Mouse (Mus musculus): ENCODE results near the gene Chl1.

Chl1 gene

GRCm38 (mm10) chr6:103665206-103665605 lies 154.8 kb downstream of the Chl1 start:
- DNase-seq (ENCODE audit: low spot score in 2 of 2): no peak

GRCm38 (mm10) chr6:103665677-103666316 lies 155.4 kb downstream of the Chl1 start:
- DNase-seq (ENCODE audit: low spot score in 2 of 2): no peak

- no peak for DNase-seq (ENCODE audit: low spot score in 2 of 2)
These were observed 162.7 kb downstream of the Chl1 start for GRCm38 (mm10) chr6:103673111-103673510.

DNA sequence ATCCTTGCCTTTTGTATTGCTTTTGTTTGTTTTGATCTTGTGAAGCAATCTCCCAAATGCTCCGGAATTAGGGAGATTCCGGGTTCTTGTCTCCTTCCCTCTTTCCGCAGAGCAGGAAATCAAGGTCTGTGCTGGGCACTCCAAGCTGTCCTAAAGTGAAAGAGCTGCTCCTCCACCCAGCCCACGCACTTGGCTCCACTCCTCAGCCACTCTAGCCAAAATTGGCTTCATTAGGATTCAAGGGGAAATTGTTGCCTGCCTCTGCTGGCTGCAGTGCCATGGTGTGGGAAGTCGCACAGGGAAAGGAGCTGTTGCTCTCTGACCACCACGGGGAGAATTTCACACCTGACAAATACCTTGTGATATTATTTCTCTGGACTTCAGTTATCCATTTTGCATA lies 163.9 kb downstream of the Chl1 start:
- no peak for DNase-seq (ENCODE audit: low spot score in 2 of 2)

DNA sequence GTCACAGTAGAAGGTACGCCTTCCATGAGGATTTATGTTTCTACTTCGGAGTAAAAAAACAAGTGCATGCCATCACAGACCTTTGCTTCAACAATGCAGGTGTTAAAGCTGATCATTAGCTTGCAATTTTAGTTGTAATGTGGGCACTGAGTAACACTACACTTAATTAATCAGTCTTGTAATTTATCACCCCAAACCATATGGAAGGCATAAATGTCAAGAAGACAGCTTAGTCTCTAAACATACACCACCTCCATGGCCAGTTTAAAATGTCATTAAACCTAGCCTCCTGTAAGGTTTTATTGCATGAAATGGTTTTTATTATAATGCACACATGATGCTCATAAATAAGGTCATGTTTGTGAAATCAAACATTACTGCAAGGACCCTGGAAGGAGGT lies 164.8 kb downstream of the Chl1 start:
- DNase-seq (ENCODE audit: low spot score in 2 of 2): no peak

DNA sequence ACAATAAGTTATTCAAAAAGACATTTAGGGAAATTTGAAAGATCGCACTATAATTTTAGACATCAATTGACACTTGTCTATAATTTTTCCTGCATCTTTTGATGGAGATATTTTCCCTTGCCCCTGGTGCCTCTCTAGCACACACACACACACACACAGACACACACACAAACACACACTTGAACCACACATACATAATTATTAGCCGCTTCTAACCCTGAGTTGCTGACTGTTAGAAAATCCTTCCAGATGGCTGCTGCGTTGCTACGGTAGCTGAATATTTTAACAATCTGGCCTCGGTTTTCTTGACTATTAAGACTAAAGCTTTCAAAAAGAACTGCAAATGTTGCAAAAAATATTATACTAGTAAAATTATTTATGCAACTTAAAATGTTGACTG lies 166.3 kb downstream of the Chl1 start:
- DNase-seq (ENCODE audit: low spot score in 2 of 2): no peak

- no peak for DNase-seq (ENCODE audit: low spot score in 2 of 2)
These were observed 166.7 kb downstream of the Chl1 start for GRCm38 (mm10) chr6:103677072-103677471.

DNA sequence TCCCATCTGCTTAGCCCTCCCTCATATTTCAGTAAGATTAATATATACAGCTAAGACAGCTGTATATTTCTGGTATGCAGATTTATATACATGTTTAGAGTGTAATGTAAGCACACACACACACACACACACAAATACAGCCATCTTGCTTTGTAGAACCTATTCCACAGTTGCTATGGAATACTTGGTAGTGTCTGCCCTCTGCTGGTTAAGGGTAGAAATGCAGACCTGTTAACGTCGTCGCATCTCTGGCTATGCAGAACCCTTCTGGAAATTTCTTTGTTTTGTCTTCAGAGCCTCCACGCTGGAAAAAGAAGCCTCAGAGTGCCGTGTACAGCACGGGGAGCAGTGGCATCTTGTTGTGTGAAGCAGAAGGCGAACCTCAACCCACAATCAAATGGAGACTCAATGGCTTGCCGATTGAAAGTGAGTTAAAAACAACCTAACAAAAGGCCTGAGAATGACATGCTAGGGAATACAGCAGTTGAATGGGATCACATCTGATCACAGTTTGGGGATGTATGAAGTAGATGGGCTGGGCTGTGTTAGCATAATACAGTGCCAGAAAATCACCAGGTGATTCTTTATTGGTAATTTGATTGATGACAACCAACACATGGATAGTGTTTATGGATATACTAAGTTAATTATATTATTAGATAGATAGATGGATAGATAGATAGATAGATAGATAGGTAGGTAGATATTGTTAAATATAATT lies 172.6 kb downstream of the Chl1 start:
- DNase-seq (ENCODE audit: low spot score in 2 of 2): peak; percentile 19 to 58

DNA sequence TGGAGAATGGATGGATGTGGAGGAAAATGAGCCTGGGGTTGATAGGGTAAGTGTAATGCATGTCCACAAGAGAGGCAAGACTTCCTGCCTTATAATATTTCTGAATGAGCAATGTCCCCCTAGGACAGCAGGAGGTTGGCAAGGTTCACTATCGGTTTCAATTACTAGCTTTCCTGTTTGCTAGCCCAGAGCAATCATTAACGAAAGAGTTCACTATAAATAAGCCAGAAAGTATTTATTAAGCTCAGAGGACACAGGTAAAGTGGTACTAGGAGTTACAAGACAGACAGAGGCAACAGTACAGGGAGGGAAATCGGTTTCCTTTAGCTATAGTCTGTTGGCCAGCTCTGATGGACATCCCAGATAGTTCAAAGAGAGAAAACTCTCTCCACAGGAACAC lies 182.1 kb downstream of the Chl1 start:
- DNase-seq (ENCODE audit: low spot score in 2 of 2): no peak

- peak in 1 of 2 experiments; percentile 13 for DNase-seq (ENCODE audit: low spot score in 2 of 2)
These were observed 187.1 kb downstream of the Chl1 start for GRCm38 (mm10) chr6:103697349-103698028.

- DNase-seq (ENCODE audit: low spot score in 2 of 2): no peak
These were observed 189.1 kb downstream of the Chl1 start for GRCm38 (mm10) chr6:103699482-103699881.

DNA sequence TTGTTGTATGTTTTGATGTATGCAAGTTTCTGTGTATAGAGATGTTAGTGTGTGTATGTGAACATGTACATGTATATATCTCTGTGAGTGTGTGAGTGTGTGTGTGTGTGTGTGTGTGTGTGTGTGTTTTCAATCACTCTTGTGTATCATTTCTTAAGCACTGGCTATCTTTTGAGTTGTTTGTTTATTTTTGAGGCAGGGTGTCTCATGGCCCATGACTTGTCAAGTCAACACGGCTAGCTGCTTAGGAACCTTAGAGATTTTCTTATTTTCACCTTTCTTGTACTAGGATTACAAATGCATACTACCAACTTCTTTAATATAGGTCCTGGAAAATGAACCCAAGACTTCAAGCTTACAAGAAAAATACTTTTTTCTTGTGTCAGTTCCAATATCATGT lies 189.5 kb downstream of the Chl1 start:
- no peak for DNase-seq (ENCODE audit: low spot score in 2 of 2)

GRCm38 (mm10) chr6:103700336-103700735 lies 189.9 kb downstream of the Chl1 start:
- DNase-seq (ENCODE audit: low spot score in 2 of 2): no peak

GRCm38 (mm10) chr6:103706366-103706765 lies 196.0 kb downstream of the Chl1 start:
- DNase-seq (ENCODE audit: low spot score in 2 of 2): no peak

- DNase-seq (ENCODE audit: low spot score in 2 of 2): no peak
These were observed 228.9 kb downstream of the Chl1 start for GRCm38 (mm10) chr6:103739291-103739690.

- DNase-seq (ENCODE audit: low spot score in 2 of 2): no peak
These were observed 232.4 kb downstream of the Chl1 start for GRCm38 (mm10) chr6:103742784-103743183.

DNA sequence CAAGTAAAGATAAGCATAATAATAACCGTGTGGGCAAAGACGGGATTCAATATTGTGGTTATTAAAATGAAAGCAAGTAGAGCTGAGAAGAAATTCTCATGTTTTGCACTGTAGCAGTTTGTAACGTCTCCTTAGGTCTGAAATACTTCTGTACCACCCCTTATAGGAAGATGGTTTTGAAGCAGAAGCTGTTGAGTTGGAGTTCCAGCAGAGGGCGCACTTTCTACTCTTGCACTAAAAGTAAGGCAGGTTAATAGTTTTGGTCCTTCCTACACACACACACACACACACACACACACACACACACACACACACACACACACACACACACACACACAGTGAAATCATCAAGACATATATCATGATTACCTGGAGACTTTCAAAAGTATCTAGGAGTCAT lies 235.7 kb downstream of the Chl1 start:
- DNase-seq (ENCODE audit: low spot score in 2 of 2): peak in 1 of 2 experiments; percentile 26

GRCm38 (mm10) chr6:103749122-103749773 lies 238.9 kb downstream of the Chl1 start:
- no peak for DNase-seq (ENCODE audit: low spot score in 2 of 2)

DNA sequence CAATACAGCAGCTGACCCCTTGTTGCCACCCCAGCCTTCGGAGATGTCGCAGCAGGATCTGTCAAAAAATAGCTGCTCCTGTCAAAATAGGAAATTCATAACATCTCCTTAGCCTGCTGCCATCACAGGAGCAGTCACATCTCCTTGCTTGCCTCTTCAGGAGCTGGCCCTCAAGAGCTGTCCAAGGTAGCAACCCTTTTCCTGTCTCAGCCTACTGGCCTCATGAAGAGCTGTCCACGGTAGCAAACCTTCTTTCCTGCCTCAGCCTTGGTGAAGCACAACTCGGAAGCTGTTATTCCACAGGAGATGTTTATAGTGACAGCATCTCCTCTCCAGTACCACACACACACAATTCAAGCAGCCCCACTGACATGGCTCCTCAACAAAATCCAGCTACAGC lies 243.5 kb downstream of the Chl1 start:
- no peak for DNase-seq (ENCODE audit: low spot score in 2 of 2)

GRCm38 (mm10) chr6:103766830-103767229 lies 256.4 kb downstream of the Chl1 start:
- DNase-seq (ENCODE audit: low spot score in 2 of 2): no peak

DNA sequence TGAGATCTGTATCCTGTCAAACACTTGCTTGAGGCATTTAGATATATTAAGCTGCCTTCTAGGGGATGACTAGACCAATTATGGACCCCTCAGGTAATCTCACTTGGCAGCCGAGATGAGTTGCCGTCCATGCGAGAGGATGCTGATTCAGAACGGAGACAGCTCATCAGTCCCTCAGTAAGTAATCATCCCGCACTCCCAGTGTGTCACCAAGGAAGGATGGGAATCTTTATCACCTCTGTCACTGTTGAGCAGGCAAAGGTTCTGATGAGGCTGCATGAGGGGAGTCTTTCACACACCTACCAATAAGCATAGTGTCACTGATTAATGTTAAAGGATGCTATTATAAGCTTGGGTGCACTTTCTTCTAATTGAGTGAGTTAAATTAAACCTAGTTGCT lies 270.7 kb downstream of the Chl1 start:
- no peak for DNase-seq (ENCODE audit: low spot score in 2 of 2)

GRCm38 (mm10) chr6:103791077-103791632 lies 280.8 kb downstream of the Chl1 start:
- DNase-seq (ENCODE audit: low spot score in 2 of 2): no peak
